Mouse (Mus musculus) cortical plate, adult 2 months (tissue): ENCODE data around the gene Epor.

Experiments used
- CTCF ChIP-seq: fragments of 200-500 bp; IDR thresholded peaks from 2 replicates; pipeline ENCODE4 v1.5.1; 2011; ENCODE audit warnings: mild to moderate bottlenecking, control low read depth, low read length; ENCODE audit not compliant: insufficient read depth; ENCODE audit errors: extremely low read depth
- POLR2A ChIP-seq: fragments of 200-500 bp; IDR thresholded peaks from 2 replicates; pipeline ENCODE4 v1.6.1; 2011; ENCODE audit warnings: mild to moderate bottlenecking, low read length, control low read depth; ENCODE audit not compliant: insufficient read depth; ENCODE audit errors: extremely low read depth

- no peak for TF ChIP-seq CTCF
- TF ChIP-seq POLR2A = no peak
Observed at GRCm38 (mm10) chr9:21918692-21919384, 44.5 kb downstream of the Epor start.
